20 mouse cellular contexts compared by ENCODE assay signal in the genomic region with DNA sequence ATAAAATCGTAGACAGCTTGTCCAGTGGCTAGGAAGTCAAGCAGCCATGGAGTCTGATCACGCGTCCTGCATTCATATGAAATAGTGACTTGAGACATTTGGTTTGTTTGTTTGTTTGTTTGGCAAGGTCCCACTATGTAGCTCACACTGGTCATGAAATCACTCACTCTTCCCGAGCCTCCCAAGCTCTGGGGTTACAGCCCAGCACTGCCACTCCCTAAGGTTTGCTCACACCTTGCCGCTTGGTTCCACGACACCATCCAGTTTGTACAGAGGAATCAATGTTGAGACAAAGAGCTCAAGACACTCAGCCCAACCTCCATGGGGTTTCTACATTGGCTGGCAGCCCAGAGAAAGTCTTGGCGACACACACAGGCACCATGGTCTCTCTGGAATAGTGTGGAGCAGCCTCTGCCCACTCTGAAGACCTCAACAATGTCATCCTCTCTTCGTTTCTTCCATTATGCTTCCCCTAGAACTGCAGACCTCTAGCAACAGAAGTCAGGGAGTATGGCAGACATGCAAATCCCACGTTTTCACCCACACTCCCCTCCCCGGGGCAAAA.
DNase-seq lines count a peak whose midpoint lies in the region; ATAC-seq and TF ChIP-seq lines count a peak whose summit lies in the region.
"Had no signal": no experiment of that assay in that cellular context is flagged by ENCODE, and none has a peak within 500 bp of the region (broad histone marks: within the 10 kb centered on the region; RNA-seq: fewer than 3 reads in every experiment).

No protein-coding gene starts in this region.

- 85% methylated on average over 10 of the region's 10 CpGs for WGBS in heart, embryonic 10.5 days
- WGBS in lung, embryonic 14.5 days = 75% methylated on average over 10 of the region's 10 CpGs
- 66% methylated on average over 10 of the region's 10 CpGs for WGBS in stomach, embryonic 16.5 days

- H3K4me3 ChIP-seq in heart, embryonic 10.5 days = no peak overlapping the region
- no peak overlapping the region for H3K4me3 ChIP-seq in lung, embryonic 14.5 days (ENCODE audit: low read depth, low read length)
- H3K4me3 ChIP-seq in stomach, embryonic 16.5 days (replicated peaks; ENCODE audit: low read length) = no peak overlapping the region
- H3K4me3 ChIP-seq: forebrain, embryonic 12.5 days; hindbrain, embryonic 13.5 days; limb, embryonic 15.5 days; midbrain, embryonic 10.5 days had no signal

- H3K9me3 ChIP-seq in heart, embryonic 10.5 days = no peaks in the 10 kb centered on the region
- H3K9me3 ChIP-seq in lung, embryonic 14.5 days (ENCODE audit: low read depth, low read length) = no peaks in the 10 kb centered on the region
- no peaks in the 10 kb centered on the region for H3K9me3 ChIP-seq in stomach, embryonic 16.5 days (replicated peaks; ENCODE audit: control insufficient read depth, low read length)
- H3K9me3 ChIP-seq: forebrain, embryonic 12.5 days; hindbrain, embryonic 13.5 days; limb, embryonic 15.5 days; midbrain, embryonic 10.5 days had no signal

- H3K27me3 ChIP-seq in heart, embryonic 10.5 days (ENCODE audit: insufficient read depth, poor library complexity, severe bottlenecking) = no peaks in the 10 kb centered on the region
- H3K27me3 ChIP-seq in lung, embryonic 14.5 days (ENCODE audit: insufficient read depth, low read length) = no peaks in the 10 kb centered on the region
- H3K27me3 ChIP-seq in stomach, embryonic 16.5 days (ENCODE audit: control insufficient read depth, insufficient read depth, low read length) = no peaks in the 10 kb centered on the region
- H3K27me3 ChIP-seq: CH12.LX; forebrain, embryonic 12.5 days; hindbrain, embryonic 13.5 days; limb, embryonic 15.5 days had no signal

- peak; percentile 37 for DNase-seq in adrenal gland, postnatal 14 days
- DNase-seq in adrenal gland, postnatal 4 days (ENCODE audit: low spot score in 2 of 2) = no peak
- DNase-seq in heart, embryonic 10.5 days (ENCODE audit: low spot score) = peak; percentile 20
- no peak for DNase-seq in heart, adult 9 months (ENCODE audit: low spot score in 2 of 2)
- peak; percentile 41 for DNase-seq in lung, embryonic 14.5 days
- no peak for DNase-seq in lung, postnatal 4 days
- DNase-seq in gastrocnemius, postnatal 4 days (ENCODE audit: low spot score in 2 of 2) = no peak
- DNase-seq: heart, adult 18-20 months; kidney, adult 9 months; kidney, postnatal 36 days; layer of hippocampus, adult 9-11 months; lung, postnatal 36 days; right cerebral cortex, postnatal 25 days; thymus, postnatal 4 days had no signal

- no peak overlapping the region for H3K27ac ChIP-seq in heart, embryonic 10.5 days
- H3K27ac ChIP-seq in lung, embryonic 14.5 days (ENCODE audit: low read depth) = no peak overlapping the region
- H3K27ac ChIP-seq in stomach, embryonic 16.5 days (ENCODE audit: low read length) = no peak overlapping the region
- H3K27ac ChIP-seq: forebrain, embryonic 12.5 days; hindbrain, embryonic 13.5 days; limb, embryonic 15.5 days; midbrain, embryonic 10.5 days had no signal

- no peak for ATAC-seq in lung, embryonic 14.5 days (ENCODE audit: insufficient read depth)
- peak; percentile 56; the same call in 1 of the 2 replicates for ATAC-seq in stomach, embryonic 16.5 days (ENCODE audit: insufficient read depth, low FRiP score)

- no peaks in the 10 kb centered on the region for H3K36me3 ChIP-seq in heart, embryonic 10.5 days
- H3K36me3 ChIP-seq in lung, embryonic 14.5 days (ENCODE audit: insufficient read depth) = no peaks in the 10 kb centered on the region
- no peaks in the 10 kb centered on the region for H3K36me3 ChIP-seq in stomach, embryonic 16.5 days (ENCODE audit: control insufficient read depth, insufficient read depth, low read length)
- H3K36me3 ChIP-seq: forebrain, embryonic 12.5 days; hindbrain, embryonic 13.5 days; limb, embryonic 15.5 days; midbrain, embryonic 10.5 days had no signal

- H3K4me2 ChIP-seq in lung, embryonic 14.5 days = no peak overlapping the region
- H3K4me2 ChIP-seq in stomach, embryonic 16.5 days (ENCODE audit: low read depth, low read length) = no peak overlapping the region
- H3K4me2 ChIP-seq: forebrain, embryonic 12.5 days; hindbrain, embryonic 13.5 days; limb, embryonic 15.5 days had no signal

- no peak for TF ChIP-seq CTCF in lung, embryonic 14.5 days (IDR thresholded peaks at IDR 0.05; ENCODE audit: low read depth)

- no peak overlapping the region for H3K9ac ChIP-seq in lung, embryonic 14.5 days
- H3K9ac ChIP-seq in stomach, embryonic 16.5 days (ENCODE audit: low read length) = no peak overlapping the region
- H3K9ac ChIP-seq: forebrain, embryonic 12.5 days; hindbrain, embryonic 13.5 days; limb, embryonic 15.5 days had no signal

- peaks cover 20% of the 10 kb centered on the region for H3K4me1 ChIP-seq in heart, embryonic 10.5 days
- H3K4me1 ChIP-seq in lung, embryonic 14.5 days (ENCODE audit: insufficient read depth) = no peaks in the 10 kb centered on the region; the same call in 1 of the 2 replicates
- H3K4me1 ChIP-seq in stomach, embryonic 16.5 days (ENCODE audit: control insufficient read depth, insufficient read depth, low read length) = no peaks in the 10 kb centered on the region
- H3K4me1 ChIP-seq: hindbrain, embryonic 13.5 days; limb, embryonic 15.5 days; midbrain, embryonic 10.5 days had no signal

Comparison
In these comparisons a context has a peak if more than half of its experiments do, and no peak if none do; other contexts are left out.
1. DNase-seq: peak in adrenal gland, postnatal 14 days (single experiment), heart, embryonic 10.5 days (single experiment) and lung, embryonic 14.5 days (single experiment); none in adrenal gland, postnatal 4 days (0 of 2), heart, adult 9 months (0 of 2), lung, postnatal 4 days (0 of 2) and gastrocnemius, postnatal 4 days (0 of 2).